Mouse (Mus musculus) cortical plate, adult 2 months (tissue): ENCODE data around the gene Cntn5.

Experiments used
- CTCF ChIP-seq: fragments of 200-500 bp; IDR thresholded peaks from 2 replicates; pipeline ENCODE4 v1.5.1; 2011; ENCODE audit warnings: mild to moderate bottlenecking, control low read depth, low read length; ENCODE audit not compliant: insufficient read depth; ENCODE audit errors: extremely low read depth
- POLR2A ChIP-seq: fragments of 200-500 bp; IDR thresholded peaks from 2 replicates; pipeline ENCODE4 v1.6.1; 2011; ENCODE audit warnings: mild to moderate bottlenecking, low read length, control low read depth; ENCODE audit not compliant: insufficient read depth; ENCODE audit errors: extremely low read depth

- TF ChIP-seq CTCF (no peak), POLR2A (no peak)
Observed at GRCm38 (mm10) chr9:9646276-9646675, 1258.3 kb downstream of the Cntn5 start.
